Mouse (Mus musculus): ENCODE measurements around the gene Adcy4. TPM values are rescaled to one million over a fixed set of nuclear protein-coding genes. Genes with fewer than 3 reads are reported as not detected.
A peak's percentile ranks its signal among the peaks of the same experiment; 100 is the strongest.

Gene Adcy4
- polyA plus RNA-seq, 1 experiment, result 18.0 TPM

DNA sequence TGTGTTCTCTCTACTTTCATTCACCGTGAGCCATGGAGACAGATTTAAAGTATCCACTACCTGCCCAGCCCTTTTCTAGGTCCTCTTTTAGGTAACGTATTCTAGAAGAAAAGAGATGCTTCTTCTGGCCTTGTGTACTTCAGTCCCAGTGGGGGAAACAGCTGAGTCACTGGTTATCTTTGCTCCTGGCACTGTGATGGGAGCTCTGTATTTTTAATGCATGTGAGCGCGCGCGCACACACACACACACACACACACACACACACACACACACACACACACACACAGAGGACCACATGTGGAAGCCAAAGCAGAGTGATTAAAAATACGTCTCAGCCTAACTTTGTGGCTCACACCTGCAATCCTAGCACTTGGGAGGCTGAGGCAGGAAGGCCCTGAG, 60.5 kb downstream of the Adcy4 start:
- Histone ChIP-seq H3K4me3 (ENCODE audit: insufficient read depth, low read length) (no peak overlapping the region), H3K27ac (ENCODE audit: insufficient read depth, low read length) (no peak overlapping the region), H3K4me1 (ENCODE audit: control insufficient read depth, insufficient read depth, low read length) (peaks cover 8% of the 10 kb centered on the region; the same call in 1 of the 2 replicates)
- TF ChIP-seq POLR2A (IDR thresholded peaks at IDR 0.05; ENCODE audit: low read depth, low read length) (no peak), CTCF (IDR thresholded peaks at IDR 0.05; ENCODE audit: borderline replicate concordance, insufficient read depth, low read length) (no peak)

DNA sequence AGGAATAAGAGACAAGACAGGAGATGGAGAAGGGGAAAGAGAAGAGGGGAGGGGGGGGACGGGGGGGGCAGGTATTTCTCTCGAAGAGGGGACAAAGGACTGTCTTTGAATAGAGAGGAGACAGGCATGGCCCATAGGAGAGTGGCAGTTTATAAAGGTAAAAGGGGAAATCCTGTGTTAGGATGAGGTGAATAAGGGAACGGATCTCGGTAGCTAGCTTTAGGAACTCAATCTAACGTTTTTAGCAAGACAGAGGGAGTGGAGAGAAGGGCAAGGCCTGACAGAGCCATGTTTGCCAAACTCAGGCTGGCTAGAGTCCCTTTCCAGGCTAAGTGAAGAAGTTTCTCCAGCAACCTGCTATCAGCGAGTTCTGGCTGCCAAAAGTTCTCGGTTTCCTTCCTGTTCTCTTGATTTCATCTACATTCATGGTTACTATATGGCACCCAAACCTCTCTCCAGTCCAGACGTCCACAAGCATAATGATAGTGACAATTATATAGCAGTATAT, 61.4 kb downstream of the Adcy4 start:
- TF ChIP-seq POLR2A (IDR thresholded peaks at IDR 0.05; ENCODE audit: low read depth, low read length) (no peak), CTCF (IDR thresholded peaks at IDR 0.05; ENCODE audit: borderline replicate concordance, insufficient read depth, low read length) (no peak)
- H3K4me1 ChIP-seq (ENCODE audit: control insufficient read depth, insufficient read depth, low read length), result peaks cover 8% of the 10 kb centered on the region; the same call in 1 of the 2 replicates
- H3K4me3 ChIP-seq (ENCODE audit: insufficient read depth, low read length), result no peak overlapping the region
- H3K27ac ChIP-seq (ENCODE audit: insufficient read depth, low read length), result no peak overlapping the region

- Histone ChIP-seq H3K27ac (ENCODE audit: insufficient read depth, low read length) (no peak within 1 kb of the TSS), H3K4me1 (ENCODE audit: control insufficient read depth, insufficient read depth, low read length) (peaks cover 8% of the 10 kb centered on the region; the same call in 1 of the 2 replicates), H3K4me3 (ENCODE audit: insufficient read depth, low read length) (peak within 1 kb of the TSS; percentile 65)
- TF ChIP-seq CTCF (IDR thresholded peaks at IDR 0.05; ENCODE audit: borderline replicate concordance, insufficient read depth, low read length) (peak; percentile 97), POLR2A (IDR thresholded peaks at IDR 0.05; ENCODE audit: low read depth, low read length) (peak; percentile 53; the same call in 1 of the 2 replicates)
Observed at GRCm38 (mm10) chr14:55721700-55722437, 62.0 kb downstream of the Adcy4 start, which contains the start of gene Rabggta. TSS of gene Rabggta (minus strand) at chr14:55722263.

DNA sequence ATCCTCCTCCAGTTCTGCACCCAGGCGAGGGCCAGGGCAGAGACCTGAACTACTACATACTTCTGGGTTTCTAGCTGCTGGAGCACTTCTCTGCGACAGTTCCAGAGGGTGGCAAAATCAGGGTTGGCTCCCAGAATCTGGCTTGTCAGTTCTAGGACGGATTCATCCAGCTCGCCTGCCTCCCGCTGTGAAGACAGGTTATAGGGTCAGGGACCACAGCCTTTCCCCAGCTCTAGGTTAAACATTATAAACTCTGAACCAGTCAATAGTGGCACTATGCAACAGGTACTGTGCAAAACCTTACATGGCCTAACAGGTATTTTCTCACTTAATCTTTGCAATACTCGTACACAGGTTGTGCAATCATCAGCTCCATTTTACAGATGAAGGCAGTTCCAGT, 62.8 kb downstream of the Adcy4 start:
- TF ChIP-seq CTCF (IDR thresholded peaks at IDR 0.05; ENCODE audit: borderline replicate concordance, insufficient read depth, low read length) (no peak), POLR2A (IDR thresholded peaks at IDR 0.05; ENCODE audit: low read depth, low read length) (no peak)
- peak overlapping the region; percentile 65 for H3K4me3 ChIP-seq (ENCODE audit: insufficient read depth, low read length)
- H3K4me1 ChIP-seq (ENCODE audit: control insufficient read depth, insufficient read depth, low read length), result peaks cover 8% of the 10 kb centered on the region; the same call in 1 of the 2 replicates
- H3K27ac ChIP-seq (ENCODE audit: insufficient read depth, low read length), result no peak overlapping the region

GRCm38 (mm10) chr14:55720666-55721065, 63.2 kb downstream of the Adcy4 start:
- H3K4me3 ChIP-seq (ENCODE audit: insufficient read depth, low read length), result no peak overlapping the region

DNA sequence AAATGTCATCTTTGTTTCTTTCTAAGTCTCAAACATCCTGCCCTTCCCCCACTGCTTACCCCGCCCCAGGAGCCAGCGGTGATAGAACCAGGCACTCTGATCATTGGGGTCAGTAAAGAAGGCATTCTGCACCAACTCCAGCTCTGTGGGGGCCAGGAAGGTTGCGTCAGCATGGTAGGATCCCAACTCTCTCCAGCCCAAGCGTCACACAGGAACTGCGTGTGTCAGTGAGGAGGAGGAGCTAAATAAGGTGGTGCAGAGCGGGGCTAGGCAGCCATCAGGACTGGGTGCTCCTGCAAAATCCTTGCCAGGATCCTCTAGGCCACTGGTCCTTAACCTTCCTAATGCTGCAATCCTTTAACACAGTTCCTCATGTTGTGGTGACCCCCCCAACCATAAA, 64.2 kb downstream of the Adcy4 start:
- no peak overlapping the region for H3K27ac ChIP-seq (ENCODE audit: insufficient read depth, low read length)
- no peak overlapping the region for H3K4me3 ChIP-seq (ENCODE audit: insufficient read depth, low read length)
- no peak for TF ChIP-seq CTCF (IDR thresholded peaks at IDR 0.05; ENCODE audit: borderline replicate concordance, insufficient read depth, low read length)
- TF ChIP-seq POLR2A (IDR thresholded peaks at IDR 0.05; ENCODE audit: low read depth, low read length), result no peak
- H3K4me1 ChIP-seq (ENCODE audit: control insufficient read depth, insufficient read depth, low read length), result peaks cover 6% of the 10 kb centered on the region; the same call in 1 of the 2 replicates

More at GRCm38 (mm10) chr14:55720666-55721065, 63.2 kb downstream of the Adcy4 start:
- Histone ChIP-seq H3K27ac (ENCODE audit: insufficient read depth, low read length) (no peak overlapping the region), H3K4me1 (ENCODE audit: control insufficient read depth, insufficient read depth, low read length) (peaks cover 8% of the 10 kb centered on the region; the same call in 1 of the 2 replicates)
- TF ChIP-seq CTCF (IDR thresholded peaks at IDR 0.05; ENCODE audit: borderline replicate concordance, insufficient read depth, low read length), result no peak
- no peak for TF ChIP-seq POLR2A (IDR thresholded peaks at IDR 0.05; ENCODE audit: low read depth, low read length)

Other genes with a start within 250 kb of the Adcy4 start
- gene Pck2, start 243.8 kb downstream of the Adcy4 start, polyA plus RNA-seq (2011; ENCODE audit: insufficient read length, low read depth, missing spikeins), result 120 and 151 TPM in 2 replicates
- gene Dcaf11, start 224.1 kb downstream of the Adcy4 start, polyA plus RNA-seq (2011; ENCODE audit: insufficient read length, low read depth, missing spikeins), result 19.4 and 20.7 TPM in 2 replicates
- gene A730061H03Rik, start 223.7 kb downstream of the Adcy4 start, polyA plus RNA-seq (2011; ENCODE audit: insufficient read length, low read depth, missing spikeins), result not detected in 2 replicates
- gene Fitm1, start 208.5 kb downstream of the Adcy4 start, polyA plus RNA-seq (2011; ENCODE audit: insufficient read length, low read depth, missing spikeins), result not detected in 2 replicates
- 87.2 and 116 TPM in 2 replicates for gene Psme1, start 206.0 kb downstream of the Adcy4 start, polyA plus RNA-seq (2011; ENCODE audit: insufficient read length, low read depth, missing spikeins)
- gene Emc9, start 198.8 kb downstream of the Adcy4 start, polyA plus RNA-seq (2011; ENCODE audit: insufficient read length, low read depth, missing spikeins), result 8.9 and 10.0 TPM in 2 replicates
- 169 and 242 TPM in 2 replicates for gene Psme2, start 193.0 kb downstream of the Adcy4 start, polyA plus RNA-seq (2011; ENCODE audit: insufficient read length, low read depth, missing spikeins)
- gene Rnf31, start 192.4 kb downstream of the Adcy4 start, polyA plus RNA-seq (2011; ENCODE audit: insufficient read length, low read depth, missing spikeins), result 17.0 and 24.7 TPM in 2 replicates
- 24.2 and 33.2 TPM in 2 replicates for gene Irf9, start 180.5 kb downstream of the Adcy4 start, polyA plus RNA-seq (2011; ENCODE audit: insufficient read length, low read depth, missing spikeins)
- 0.65 TPM in 1 of 2 replicates, not detected in the other for gene Rec8, start 166.1 kb downstream of the Adcy4 start, polyA plus RNA-seq (2011; ENCODE audit: insufficient read length, low read depth, missing spikeins)
- 131 and 143 TPM in 2 replicates for gene Ipo4, start 148.1 kb downstream of the Adcy4 start, polyA plus RNA-seq (2011; ENCODE audit: insufficient read length, low read depth, missing spikeins)
- 13.1 and 22.2 TPM in 2 replicates for gene Gm49378, start 146.2 kb downstream of the Adcy4 start, polyA plus RNA-seq (2011; ENCODE audit: insufficient read length, low read depth, missing spikeins)
- 77.1 and 90.9 TPM in 2 replicates for gene Tm9sf1, start 140.3 kb downstream of the Adcy4 start, polyA plus RNA-seq (2011; ENCODE audit: insufficient read length, low read depth, missing spikeins)
- gene Tssk4, start 133.9 kb downstream of the Adcy4 start, polyA plus RNA-seq (2011; ENCODE audit: insufficient read length, low read depth, missing spikeins), result 0.73 and 0.81 TPM in 2 replicates
- 28.9 and 30.0 TPM in 2 replicates for gene Mdp1, start 123.6 kb downstream of the Adcy4 start, polyA plus RNA-seq (2011; ENCODE audit: insufficient read length, low read depth, missing spikeins)
- 33.6 and 34.1 TPM in 2 replicates for gene Gmpr2, start 112.2 kb downstream of the Adcy4 start, polyA plus RNA-seq (2011; ENCODE audit: insufficient read length, low read depth, missing spikeins)
- 287 and 295 TPM in 2 replicates for gene Nedd8, start 112.0 kb downstream of the Adcy4 start, polyA plus RNA-seq (2011; ENCODE audit: insufficient read length, low read depth, missing spikeins)
- 19.7 and 20.8 TPM in 2 replicates for gene Tinf2, start 102.3 kb downstream of the Adcy4 start, polyA plus RNA-seq (2011; ENCODE audit: insufficient read length, low read depth, missing spikeins)
- gene Tgm1, start 70.2 kb downstream of the Adcy4 start, polyA plus RNA-seq (2011; ENCODE audit: insufficient read length, low read depth, missing spikeins), result 0.25 and 0.32 TPM in 2 replicates
- 11.5 and 16.3 TPM in 2 replicates for gene Rabggta, start 61.8 kb downstream of the Adcy4 start, polyA plus RNA-seq (2011; ENCODE audit: insufficient read length, low read depth, missing spikeins)
- gene Dhrs1, start 38.4 kb downstream of the Adcy4 start, polyA plus RNA-seq (2011; ENCODE audit: insufficient read length, low read depth, missing spikeins), result 55.1 and 61.6 TPM in 2 replicates
- gene Nop9, start 38.4 kb downstream of the Adcy4 start, polyA plus RNA-seq (2011; ENCODE audit: insufficient read length, low read depth, missing spikeins), result 36.4 and 37.5 TPM in 2 replicates
- gene Cideb, start 25.6 kb downstream of the Adcy4 start, polyA plus RNA-seq (2011; ENCODE audit: insufficient read length, low read depth, missing spikeins), result 0.95 TPM in 1 of 2 replicates, not detected in the other
- 2.0 TPM in 2 replicates for gene Ltb4r2, start 22.7 kb downstream of the Adcy4 start, polyA plus RNA-seq (2011; ENCODE audit: insufficient read length, low read depth, missing spikeins)
- 0.82 and 1.0 TPM in 2 replicates for gene Ltb4r1, start 18.1 kb downstream of the Adcy4 start, polyA plus RNA-seq (2011; ENCODE audit: insufficient read length, low read depth, missing spikeins)
- 109 and 141 TPM in 2 replicates for gene Ripk3, start 4.8 kb upstream of the Adcy4 start, polyA plus RNA-seq (2011; ENCODE audit: insufficient read length, low read depth, missing spikeins)
- 88.8 and 98.2 TPM in 2 replicates for gene Nfatc4, start 39.0 kb upstream of the Adcy4 start, polyA plus RNA-seq (2011; ENCODE audit: insufficient read length, low read depth, missing spikeins)
- gene Nynrin, start 69.9 kb upstream of the Adcy4 start, polyA plus RNA-seq (2011; ENCODE audit: insufficient read length, low read depth, missing spikeins), result 31.7 and 36.6 TPM in 2 replicates
- 0.23 and 0.35 TPM in 2 replicates for gene Cbln3, start 100.3 kb upstream of the Adcy4 start, polyA plus RNA-seq (2011; ENCODE audit: insufficient read length, low read depth, missing spikeins)
- 15.4 and 17.5 TPM in 2 replicates for gene Khnyn, start 100.9 kb upstream of the Adcy4 start, polyA plus RNA-seq (2011; ENCODE audit: insufficient read length, low read depth, missing spikeins)
- 19.6 and 25.0 TPM in 2 replicates for gene Sdr39u1, start 116.2 kb upstream of the Adcy4 start, polyA plus RNA-seq (2011; ENCODE audit: insufficient read length, low read depth, missing spikeins)
- not detected in 2 replicates for gene Cma1, start 160.6 kb upstream of the Adcy4 start, polyA plus RNA-seq (2011; ENCODE audit: insufficient read length, low read depth, missing spikeins)
- gene Cma2, start 166.9 kb upstream of the Adcy4 start, polyA plus RNA-seq (2011; ENCODE audit: insufficient read length, low read depth, missing spikeins), result 4.3 TPM in 1 of 2 replicates, not detected in the other
- 1.2 TPM in 1 of 2 replicates, not detected in the other for gene Mcpt1, start 233.9 kb upstream of the Adcy4 start, polyA plus RNA-seq (2011; ENCODE audit: insufficient read length, low read depth, missing spikeins)
- not detected in 2 replicates for gene Mcpt9, start 246.4 kb upstream of the Adcy4 start, polyA plus RNA-seq (2011; ENCODE audit: insufficient read length, low read depth, missing spikeins)